In the genomic region with DNA sequence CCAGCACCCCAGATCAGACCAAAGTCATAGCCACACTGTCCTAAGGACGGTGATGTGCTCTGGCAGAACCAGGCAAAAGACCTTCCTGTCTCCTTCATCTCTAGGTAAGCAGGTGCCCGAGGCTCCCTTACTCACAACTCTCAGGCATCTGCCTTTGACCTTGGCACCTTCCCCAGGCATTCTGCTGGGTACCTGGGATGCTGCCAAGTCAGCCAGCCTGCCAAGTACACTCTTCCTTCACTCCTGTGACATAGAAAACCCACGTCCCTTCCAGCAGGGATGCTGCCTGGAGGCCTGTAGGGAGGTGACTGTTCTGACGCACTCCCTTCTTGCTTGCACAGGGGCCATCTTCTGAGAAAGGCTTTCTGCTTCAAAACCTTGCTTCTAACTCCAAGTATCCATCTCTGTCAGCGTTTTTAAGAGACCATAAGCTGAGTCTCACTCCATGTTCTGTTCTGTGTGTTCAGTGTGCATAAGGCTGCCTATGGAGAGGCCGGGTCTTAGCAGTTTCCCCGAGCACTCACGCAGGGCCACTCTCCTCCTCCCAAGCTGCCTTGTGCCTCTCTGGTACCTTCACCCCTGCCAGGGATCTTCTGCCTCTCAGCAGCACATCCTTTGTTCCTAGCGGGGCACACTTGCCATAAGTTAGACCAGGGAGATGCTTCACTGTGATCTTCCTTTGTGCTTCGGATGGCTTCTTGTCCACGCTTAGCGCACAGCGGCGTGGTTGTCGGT, we compare ENCODE assay signal across 8 mouse cellular contexts. TPM values are rescaled to one million over a fixed set of nuclear protein-coding genes. Genes with fewer than 3 reads are reported as not detected.
A peak's percentile ranks its signal among the peaks of the same experiment; 100 is the strongest.
DNase-seq lines count a peak whose midpoint lies in the region; ATAC-seq and TF ChIP-seq lines count a peak whose summit lies in the region.

No protein-coding gene starts in this region.

- no peaks in the 10 kb centered on the region for H3K36me3 ChIP-seq in forebrain, embryonic 10.5 days (replicated peaks)
- H3K36me3 ChIP-seq in forebrain, embryonic 11.5 days (ENCODE audit: control insufficient read depth, insufficient read depth, low read length) = no peaks in the 10 kb centered on the region
- H3K36me3 ChIP-seq in ES-E14 (ENCODE audit: control insufficient read depth, insufficient read depth, low read length, poor library complexity, severe bottlenecking) = no peaks in the 10 kb centered on the region
- no peaks in the 10 kb centered on the region for H3K36me3 ChIP-seq in stomach, embryonic 16.5 days (ENCODE audit: control insufficient read depth, insufficient read depth, low read length)

- 83% methylated on average over 15 of the region's 15 CpGs for WGBS in forebrain, embryonic 10.5 days
- 77% methylated on average over 15 of the region's 15 CpGs for WGBS in forebrain, embryonic 11.5 days
- WGBS in stomach, embryonic 16.5 days = 79% methylated on average over 15 of the region's 15 CpGs

- H3K27ac ChIP-seq in forebrain, embryonic 10.5 days = peak overlapping the region; percentile 74
- H3K27ac ChIP-seq in forebrain, embryonic 11.5 days (ENCODE audit: low read depth, low read length) = no peak overlapping the region
- no peak overlapping the region for H3K27ac ChIP-seq in ES-E14 (ENCODE audit: insufficient read depth, low read depth, low read length, poor library complexity, severe bottlenecking)
- H3K27ac ChIP-seq in stomach, embryonic 16.5 days (ENCODE audit: low read length) = peak overlapping the region; percentile 30
- H3K27ac ChIP-seq in layer of hippocampus, adult 2 months = no peak overlapping the region

- in situ Hi-C loops in ES-E14 (cut with MboI; ENCODE audit: low sequenced_read_pairs in 2 of 2, unreplicated experiment in 2 of 2) = loop anchor here in 1 of 2 experiments (5.0 kb wide), 1 partner anchor 38 kb away; no protein-coding TSS in a partner anchor

- no peak overlapping the region for H3K4me3 ChIP-seq in forebrain, embryonic 10.5 days
- H3K4me3 ChIP-seq in forebrain, embryonic 11.5 days (ENCODE audit: low read depth, low read length) = no peak overlapping the region
- H3K4me3 ChIP-seq in ES-E14 (ENCODE audit: insufficient read depth in 1 of 2, low read depth in 1 of 2, low read length in 2 of 2, poor library complexity in 1 of 2, severe bottlenecking in 1 of 2) = peak overlapping the region; percentile 49 to 57
- H3K4me3 ChIP-seq in stomach, embryonic 16.5 days (replicated peaks; ENCODE audit: low read length) = no peak overlapping the region
- no peak overlapping the region for H3K4me3 ChIP-seq in layer of hippocampus, adult 2 months

- no peak for TF ChIP-seq CTCF in layer of hippocampus, adult 2 months (conservative IDR thresholded peaks at IDR 0.05)

- no peak overlapping the region; the same call in 1 of the 2 replicates for H3K9ac ChIP-seq in forebrain, embryonic 11.5 days (ENCODE audit: low read length)
- peak overlapping the region; percentile 24; the same call in 1 of the 2 replicates for H3K9ac ChIP-seq in ES-E14 (ENCODE audit: insufficient read depth, low read depth, low read length, poor library complexity, severe bottlenecking)
- H3K9ac ChIP-seq in stomach, embryonic 16.5 days (ENCODE audit: low read length) = peak overlapping the region; percentile 13

- H3K9me3 ChIP-seq in forebrain, embryonic 10.5 days = no peaks in the 10 kb centered on the region
- H3K9me3 ChIP-seq in forebrain, embryonic 11.5 days (ENCODE audit: control insufficient read depth, low read length) = no peaks in the 10 kb centered on the region
- H3K9me3 ChIP-seq in ES-E14 (ENCODE audit: control insufficient read depth, insufficient read depth, low read depth, low read length) = no peaks in the 10 kb centered on the region
- no peaks in the 10 kb centered on the region for H3K9me3 ChIP-seq in stomach, embryonic 16.5 days (replicated peaks; ENCODE audit: control insufficient read depth, low read length)

- no peak for DNase-seq in forebrain, embryonic 10.5 days (ENCODE audit: extremely low spot score, low spot score)
- DNase-seq in forebrain, embryonic 11.5 days (ENCODE audit: low spot score) = no peak
- no peak for DNase-seq in ES-E14 (ENCODE audit: low read depth, low spot score)
- DNase-seq in cerebellum, postnatal 36 days = peak; percentile 76 to 77
- DNase-seq in kidney, postnatal 25 days = peak; percentile 81 to 83
- DNase-seq in layer of hippocampus, adult 2 months (ENCODE audit: low spot score in 2 of 2) = no peak
- DNase-seq in urinary bladder, postnatal 10 days (ENCODE audit: low spot score) = no peak

- no peak overlapping the region for H3K4me2 ChIP-seq in forebrain, embryonic 11.5 days (ENCODE audit: low read depth, low read length, severe bottlenecking)
- H3K4me2 ChIP-seq in stomach, embryonic 16.5 days (ENCODE audit: low read depth, low read length) = no peak overlapping the region

- H3K4me1 ChIP-seq in forebrain, embryonic 10.5 days = peaks cover 34% of the 10 kb centered on the region
- 0 out of 2 replicates have a peak, but pooled peaks cover 2% of the 10 kb centered on the region for H3K4me1 ChIP-seq in forebrain, embryonic 11.5 days (replicated peaks; ENCODE audit: control insufficient read depth, insufficient read depth, low read length)
- peaks cover 0 to 3% of the 10 kb centered on the region in 2 experiments; a peak in 2 of 4 replicates for H3K4me1 ChIP-seq in ES-E14 (ENCODE audit: control insufficient read depth in 2 of 2, insufficient read depth in 2 of 2, low read length in 2 of 2, poor library complexity in 1 of 2)
- H3K4me1 ChIP-seq in stomach, embryonic 16.5 days (ENCODE audit: control insufficient read depth, insufficient read depth, low read length) = peaks cover 12% of the 10 kb centered on the region

- H3K27me3 ChIP-seq in forebrain, embryonic 10.5 days (ENCODE audit: poor library complexity, severe bottlenecking) = no peaks in the 10 kb centered on the region
- H3K27me3 ChIP-seq in forebrain, embryonic 11.5 days (ENCODE audit: control insufficient read depth, insufficient read depth, low read length) = no peaks in the 10 kb centered on the region; the same call in 1 of the 2 replicates
- H3K27me3 ChIP-seq in stomach, embryonic 16.5 days (ENCODE audit: control insufficient read depth, insufficient read depth, low read length) = no peaks in the 10 kb centered on the region

- no peak for ATAC-seq in forebrain, embryonic 11.5 days (replicated peaks; ENCODE audit: low FRiP score)
- no peak for ATAC-seq in stomach, embryonic 16.5 days (ENCODE audit: insufficient read depth, low FRiP score)

TF ChIP-seq in ES-E14, 5 proteins besides CTCF, POLR2A, EP300 and RAD21:
- TF ChIP-seq HCFC1 (IDR thresholded peaks at IDR 0.05; ENCODE audit: borderline replicate concordance, insufficient read depth, low read length) = no peak

RNA-seq across cellular contexts. Expression of a gene that starts 28.0 kb away (rescaled TPM):
- polyA plus RNA-seq in forebrain, embryonic 10.5 days (2016; fragmentation: Nextera tagmentation; extraction: Ambion mirVana) = 1,402 and 1,403 TPM in 2 replicates
- polyA plus RNA-seq in forebrain, embryonic 11.5 days (2014; fragmentation: Nextera tagmentation; extraction: Ambion mirVana) = 1,332 and 1,456 TPM in 2 replicates
- 2,366 and 2,941 TPM in 2 replicates for total RNA-seq in ES-E14 (2012; rRNA removed)
- 1,425 and 1,770 TPM in 2 replicates for polyA plus RNA-seq in stomach, embryonic 16.5 days (2015; fragmentation: Nextera tagmentation; extraction: Ambion mirVana)
- total RNA-seq in layer of hippocampus, adult 2 months (2021) = 100 to 1,000 TPM; 580 to 592 TPM

RNA-seq across cellular contexts. Expression of a gene that starts 38.7 kb away (rescaled TPM):
- polyA plus RNA-seq in forebrain, embryonic 10.5 days (2016; fragmentation: Nextera tagmentation; extraction: Ambion mirVana) = not detected in 2 replicates
- not detected in 2 replicates for polyA plus RNA-seq in forebrain, embryonic 11.5 days (2014; fragmentation: Nextera tagmentation; extraction: Ambion mirVana)
- total RNA-seq in ES-E14 (2012; rRNA removed) = not detected in 2 replicates
- not detected in 2 replicates for polyA plus RNA-seq in stomach, embryonic 16.5 days (2015; fragmentation: Nextera tagmentation; extraction: Ambion mirVana)
- total RNA-seq in layer of hippocampus, adult 2 months (2021) = not detected

Comparison
In these comparisons a context has a peak if more than half of its experiments do, and no peak if none do; other contexts are left out.
1. H3K27ac ChIP-seq: peak in forebrain, embryonic 10.5 days (single experiment) and stomach, embryonic 16.5 days (single experiment); none in forebrain, embryonic 11.5 days (single experiment), ES-E14 (single experiment) and layer of hippocampus, adult 2 months (single experiment).
2. DNase-seq: peak in cerebellum, postnatal 36 days (2 of 2) and kidney, postnatal 25 days (2 of 2); none in forebrain, embryonic 10.5 days (single experiment), forebrain, embryonic 11.5 days (single experiment), ES-E14 (single experiment), layer of hippocampus, adult 2 months (0 of 2) and urinary bladder, postnatal 10 days (single experiment).
3. H3K4me3 ChIP-seq: peak in ES-E14 (2 of 2); none in forebrain, embryonic 10.5 days (single experiment), forebrain, embryonic 11.5 days (single experiment), stomach, embryonic 16.5 days (single experiment) and layer of hippocampus, adult 2 months (single experiment).